Mouse (Mus musculus) CD4-positive, CD25-positive, alpha-beta regulatory T cell, adult 2 months (primary cell): ENCODE measurements around the gene Rab8b.
A peak's percentile ranks its signal among the peaks of the same experiment; 100 is the strongest.

Source experiments
- DNase-seq: peaks from one replicate; pipeline ENCODE4 v3.0.0-alpha.2; 2012; ENCODE audit warnings: low read depth, low spot score

Gene Rab8b

GRCm38 (mm10) chr9:66919382-66919971 lies at the start of gene Rab8b:
Gene Rab8b, minus strand, starts transcription at chr9:66919687.
- peak; percentile 97 for DNase-seq

- DNase-seq, result no peak
Observed at GRCm38 (mm10) chr9:66967492-66967891, 48.0 kb upstream of the Rab8b start.

- DNase-seq, result no peak
Observed at GRCm38 (mm10) chr9:66961478-66961877, 42.0 kb upstream of the Rab8b start.

GRCm38 (mm10) chr9:66957451-66957850 lies 38.0 kb upstream of the Rab8b start:
- DNase-seq, result no peak

- no peak for DNase-seq
Observed at GRCm38 (mm10) chr9:66952886-66953285, 33.4 kb upstream of the Rab8b start.

GRCm38 (mm10) chr9:66952321-66952720 lies 32.8 kb upstream of the Rab8b start:
- DNase-seq, result no peak

GRCm38 (mm10) chr9:66948536-66948935 lies 29.0 kb upstream of the Rab8b start:
- no peak for DNase-seq

- peak; percentile 96 for DNase-seq
Observed at GRCm38 (mm10) chr9:66945647-66946641, 26.5 kb upstream of the Rab8b start, which contains the start of gene Rps27l. Gene Rps27l, plus strand, starts transcription at chr9:66946086.

GRCm38 (mm10) chr9:66945161-66945560 lies 25.7 kb upstream of the Rab8b start:
- DNase-seq, result no peak

GRCm38 (mm10) chr9:66938836-66939235 lies 19.3 kb upstream of the Rab8b start:
- peak; percentile 87 for DNase-seq

- no peak for DNase-seq
Observed at GRCm38 (mm10) chr9:66937507-66937906, 18.0 kb upstream of the Rab8b start.

GRCm38 (mm10) chr9:66933869-66934808 lies 14.7 kb upstream of the Rab8b start:
- no peak for DNase-seq

GRCm38 (mm10) chr9:66930351-66930750 lies 10.9 kb upstream of the Rab8b start:
- DNase-seq, result no peak

GRCm38 (mm10) chr9:66927696-66928402 lies 8.4 kb upstream of the Rab8b start:
- no peak for DNase-seq

- no peak for DNase-seq
Observed at GRCm38 (mm10) chr9:66925853-66926252, 6.4 kb upstream of the Rab8b start.

- peak; percentile 55 for DNase-seq
Observed at GRCm38 (mm10) chr9:66922076-66922475, 2.6 kb upstream of the Rab8b start.

GRCm38 (mm10) chr9:66920488-66921279 lies 1.2 kb upstream of the Rab8b start:
- DNase-seq, result peak; percentile 67

- DNase-seq, result peak; percentile 45
Observed at GRCm38 (mm10) chr9:66919981-66920380, 494 bp upstream of the Rab8b start.

GRCm38 (mm10) chr9:66918672-66919330 lies 686 bp downstream of the Rab8b start:
- DNase-seq, result peak; percentile 49

GRCm38 (mm10) chr9:66917892-66918255 lies 1.6 kb downstream of the Rab8b start:
- DNase-seq, result no peak
